Mouse (Mus musculus) CH12.LX (cell line): ENCODE results near the gene Tpst2. TPM values are rescaled to one million over a fixed set of nuclear protein-coding genes. Genes with fewer than 3 reads are reported as not detected.

Experiments used
- DNase-seq: peaks from one replicate; pipeline ENCODE4 v3.0.0-alpha.2; 2013; ENCODE audit errors: extremely low read depth
- H3K27ac ChIP-seq: 2 replicates; pipeline ENCODE4 v1.5.1; 2012; ENCODE audit warnings: low read depth, mild to moderate bottlenecking, control low read depth, moderate library complexity; ENCODE audit not compliant: insufficient read depth
- H3K27me3 ChIP-seq: replicated peaks from 2 replicates; pipeline ENCODE3; 2012; ENCODE audit warnings: inconsistent platforms
- H3K36me3 ChIP-seq, 2 experiments: replicated peaks in 1 of 2; 2 replicates each; pipeline versions ENCODE3 to v1.6.1; 2012; ENCODE audit warnings: inconsistent platforms in 1 of 2, low read length in 1 of 2, mild to moderate bottlenecking in 1 of 2, mixed read lengths in 1 of 2, moderate library complexity in 1 of 2; ENCODE audit not compliant: control insufficient read depth in 1 of 2, insufficient read depth in 1 of 2
- H3K4me1 ChIP-seq, 2 experiments: 2 replicates each; pipeline ENCODE4 v1.6.1; 2012; ENCODE audit warnings: inconsistent platforms in 1 of 2, moderate library complexity in 1 of 2; ENCODE audit not compliant: insufficient read depth in 2 of 2, control insufficient read depth in 1 of 2
- H3K4me2 ChIP-seq: 2 replicates; pipeline ENCODE4 v1.6.1; 2012; ENCODE audit warnings: low read depth, mild to moderate bottlenecking, control low read depth; ENCODE audit not compliant: poor library complexity, insufficient read depth, severe bottlenecking
- H3K4me3 ChIP-seq, 3 experiments: fragments of 150-350 bp in 1 of 3; sonication (generic) in 1 of 3; replicated peaks in 1 of 3; 2 replicates each; pipeline versions ENCODE3 to v1.5.1; 2011 to 2012; ENCODE audit warnings: low read depth in 2 of 3, low read length in 2 of 3, mild to moderate bottlenecking in 2 of 3, moderate library complexity in 2 of 3, control low read depth in 1 of 3, improper control_type of control experiment in 1 of 3, inconsistent platforms in 1 of 3, mixed read lengths in 1 of 3; ENCODE audit not compliant: poor library complexity in 1 of 3
- H3K79me2 ChIP-seq: replicated peaks from 2 replicates; pipeline ENCODE4 v1.6.1; 2012; ENCODE audit warnings: mild to moderate bottlenecking, moderate library complexity; ENCODE audit not compliant: control insufficient read depth, poor library complexity, insufficient read depth, severe bottlenecking; ENCODE audit errors: extremely low read depth
- H3K9ac ChIP-seq: 2 replicates; pipeline ENCODE4 v1.6.1; 2012; ENCODE audit warnings: low read depth, mild to moderate bottlenecking, control low read depth, moderate library complexity; ENCODE audit not compliant: insufficient read depth
- H3K9me3 ChIP-seq: replicated peaks from 2 replicates; pipeline ENCODE3; 2012; ENCODE audit warnings: low read length, inconsistent platforms, mixed read lengths
- BHLHE40 ChIP-seq: IDR thresholded peaks from 2 replicates; pipeline ENCODE4 v1.6.1; 2011; ENCODE audit warnings: mild to moderate bottlenecking, low read depth, low read length, improper control_type of control experiment
- CTCF ChIP-seq, 2 experiments: IDR thresholded peaks in 1 of 2; conservative IDR thresholded peaks in 1 of 2; 2 replicates each; pipeline ENCODE4 v1.5.1; 2011 to 2012; ENCODE audit warnings: low read depth in 2 of 2, low read length in 2 of 2, improper control_type of control experiment in 1 of 2, inconsistent platforms in 1 of 2, mild to moderate bottlenecking in 1 of 2, moderate library complexity in 1 of 2
- E2F4 ChIP-seq: IDR thresholded peaks from 2 replicates; pipeline ENCODE4 v1.6.1; 2011; ENCODE audit warnings: low read depth, low read length, improper control_type of control experiment; ENCODE audit not compliant: insufficient replicate concordance
- EP300 ChIP-seq: IDR thresholded peaks from 2 replicates; pipeline ENCODE4 v1.6.1; 2011; ENCODE audit warnings: low read length, improper control_type of control experiment
- ETS1 ChIP-seq: conservative IDR thresholded peaks from 2 replicates; pipeline ENCODE4 v1.6.1; 2012; ENCODE audit warnings: low read depth, mild to moderate bottlenecking, inconsistent platforms, low read length, improper control_type of control experiment, moderate library complexity
- GABPA ChIP-seq: IDR thresholded peaks from 2 replicates; pipeline ENCODE4 v1.6.1; 2012; ENCODE audit warnings: low read depth, low read length, improper control_type of control experiment, inconsistent platforms; ENCODE audit not compliant: insufficient replicate concordance
- JUN ChIP-seq: IDR thresholded peaks from 2 replicates; pipeline ENCODE4 v1.6.1; 2011; ENCODE audit warnings: low read depth, mild to moderate bottlenecking, low read length, improper control_type of control experiment, moderate library complexity; ENCODE audit not compliant: insufficient read depth
- JUND ChIP-seq: conservative IDR thresholded peaks from 2 replicates; pipeline ENCODE4 v1.6.1; 2011; ENCODE audit warnings: low read depth, low read length, improper control_type of control experiment
- MAFK ChIP-seq: IDR thresholded peaks from 2 replicates; pipeline ENCODE4 v1.6.1; 2011; ENCODE audit warnings: low read length, improper control_type of control experiment; ENCODE audit not compliant: insufficient replicate concordance
- MAX ChIP-seq: IDR thresholded peaks from 2 replicates; pipeline ENCODE4 v1.6.1; 2011; ENCODE audit warnings: low read length, improper control_type of control experiment
- MEF2A ChIP-seq: IDR thresholded peaks from 2 replicates; pipeline ENCODE4 v1.6.1; 2014; ENCODE audit warnings: low read depth, mild to moderate bottlenecking, inconsistent platforms, low read length, improper control_type of control experiment, borderline replicate concordance
- MYC ChIP-seq: IDR thresholded peaks from 2 replicates; pipeline ENCODE4 v1.6.1; 2011; ENCODE audit warnings: low read depth, mild to moderate bottlenecking, improper control_type of control experiment, low read length
- NELFE ChIP-seq: IDR thresholded peaks from 2 replicates; pipeline ENCODE4 v1.6.1; 2011; ENCODE audit warnings: low read depth, low read length, improper control_type of control experiment
- NRF1 ChIP-seq: IDR thresholded peaks from 2 replicates; pipeline ENCODE4 v1.6.1; 2014; ENCODE audit warnings: low read depth, mild to moderate bottlenecking, inconsistent platforms, low read length, improper control_type of control experiment, moderate library complexity
- PAX5 ChIP-seq: IDR thresholded peaks from 2 replicates; pipeline ENCODE4 v1.6.1; 2012; ENCODE audit warnings: low read length, inconsistent platforms, mixed read lengths
- RCOR1 ChIP-seq: conservative IDR thresholded peaks from 2 replicates; pipeline ENCODE4 v1.6.1; 2012; ENCODE audit warnings: low read depth, mild to moderate bottlenecking, inconsistent platforms, low read length, improper control_type of control experiment
- SIN3A ChIP-seq: IDR thresholded peaks from 2 replicates; pipeline ENCODE4 v1.6.1; 2012; ENCODE audit warnings: low read length, improper control_type of control experiment, inconsistent platforms
- SMC3 ChIP-seq: IDR thresholded peaks from 2 replicates; pipeline ENCODE4 v1.6.1; 2011; ENCODE audit warnings: low read depth, low read length, improper control_type of control experiment
- TBP ChIP-seq: conservative IDR thresholded peaks from 2 replicates; pipeline ENCODE4 v1.6.1; 2011; ENCODE audit warnings: low read depth, low read length, improper control_type of control experiment
- TCF12 ChIP-seq: IDR thresholded peaks from 2 replicates; pipeline ENCODE4 v1.6.1; 2014; ENCODE audit warnings: low read depth, mild to moderate bottlenecking, inconsistent platforms, low read length, improper control_type of control experiment
- UBTF ChIP-seq: IDR thresholded peaks from 2 replicates; pipeline ENCODE4 v1.6.1; 2012; ENCODE audit warnings: low read depth, mild to moderate bottlenecking, inconsistent platforms, low read length, improper control_type of control experiment, moderate library complexity
- USF1 ChIP-seq: IDR thresholded peaks from 2 replicates; pipeline ENCODE4 v1.6.1; 2014; ENCODE audit warnings: low read depth, mild to moderate bottlenecking, inconsistent platforms, low read length, improper control_type of control experiment
- USF2 ChIP-seq: conservative IDR thresholded peaks from 2 replicates; pipeline ENCODE4 v1.6.1; 2011; ENCODE audit warnings: low read depth, low read length, improper control_type of control experiment
- ZNF384 ChIP-seq: IDR thresholded peaks from 2 replicates; pipeline ENCODE4 v1.6.1; 2012; ENCODE audit warnings: low read depth, low read length, improper control_type of control experiment, inconsistent platforms
- dilution Hi-C: fragments of 300-500 bp; cut with MboI; formaldehyde crosslinking; loops from 2 replicates; pipeline ENCODE4 v1.14.3; 2020; ENCODE audit warnings: low sequenced_read_pairs; ENCODE audit not compliant: extremely low pct_unique_long_range_greater_than_20kb, extremely low pct_ligation_motif_present
- in situ Hi-C: fragments of 300-500 bp; cut with MboI; formaldehyde crosslinking; loops from 3 replicates; pipeline ENCODE4 v1.14.3; 2019; ENCODE audit warnings: low sequenced_read_pairs, low pct_ligation_motif_present, low pct_unique_long_range_greater_than_20kb, mixed read lengths
- polyA plus RNA-seq: library from polyadenylated mRNA; unstranded; fragments of >175 nt; gene quantifications from 2 replicates; pipeline ENCODE4 v1.2.1, GENCODE M21; 2012; ENCODE audit warnings: low read depth; ENCODE audit not compliant: insufficient read length
- total RNA-seq, 2 experiments: library from RNA; depleted of rRNA; stranded (reverse); fragments of 300-350 nt in 1 of 2; fragments of >200 nt in 1 of 2; gene quantifications; 2 replicates each; pipeline ENCODE4 v1.2.3; 2012 to 2014

Gene Tpst2
- total and polyA plus RNA-seq, 3 experiments: 12.6 to 20.7 (median 15.6) TPM

DNA sequence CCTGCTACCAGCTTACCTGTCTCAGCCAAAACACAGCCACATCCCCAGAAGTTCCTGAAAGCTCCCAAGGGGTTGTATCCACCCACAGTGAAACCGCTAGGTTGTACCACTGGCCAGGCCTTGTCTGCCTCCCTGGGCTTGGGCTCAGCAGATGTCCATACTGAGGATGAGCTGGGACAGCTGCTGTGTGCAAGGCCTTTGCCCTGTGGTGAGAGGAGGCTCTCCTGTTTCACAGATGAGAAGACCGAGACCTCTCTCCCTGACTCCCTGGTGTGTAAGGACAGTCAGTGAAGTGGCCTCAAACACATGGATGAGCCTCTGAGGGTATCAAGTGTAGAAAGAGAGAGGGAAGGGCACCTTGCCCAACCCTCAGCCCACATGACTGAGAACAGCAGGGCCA, 11.2 kb downstream of the Tpst2 start:
- TF ChIP-seq CTCF (conservative IDR thresholded peaks at IDR 0.05 in 1 of 2, IDR thresholded peaks at IDR 0.05 in 1 of 2; ENCODE audit: low read depth in 2 of 2, low read length in 2 of 2): no peak
- TF ChIP-seq USF1: no peak
- no peak for TF ChIP-seq SMC3
- Histone ChIP-seq H3K79me2 (no peaks in the 10 kb centered on the region), H3K4me1 (peaks cover 25 to 74% of the 10 kb centered on the region in 2 experiments), H3K27ac (no peak overlapping the region), H3K36me3 (peaks cover 0 to 22% of the 10 kb centered on the region in 2 experiments), H3K9ac (no peak overlapping the region), H3K4me3 (no peak overlapping the region), H3K4me2 (no peak overlapping the region), H3K27me3 (no peaks in the 10 kb centered on the region), H3K9me3 (no peaks in the 10 kb centered on the region)
- in situ Hi-C loops: no loop called here
- dilution Hi-C loops: no loop called here
- no peak for DNase-seq

DNA sequence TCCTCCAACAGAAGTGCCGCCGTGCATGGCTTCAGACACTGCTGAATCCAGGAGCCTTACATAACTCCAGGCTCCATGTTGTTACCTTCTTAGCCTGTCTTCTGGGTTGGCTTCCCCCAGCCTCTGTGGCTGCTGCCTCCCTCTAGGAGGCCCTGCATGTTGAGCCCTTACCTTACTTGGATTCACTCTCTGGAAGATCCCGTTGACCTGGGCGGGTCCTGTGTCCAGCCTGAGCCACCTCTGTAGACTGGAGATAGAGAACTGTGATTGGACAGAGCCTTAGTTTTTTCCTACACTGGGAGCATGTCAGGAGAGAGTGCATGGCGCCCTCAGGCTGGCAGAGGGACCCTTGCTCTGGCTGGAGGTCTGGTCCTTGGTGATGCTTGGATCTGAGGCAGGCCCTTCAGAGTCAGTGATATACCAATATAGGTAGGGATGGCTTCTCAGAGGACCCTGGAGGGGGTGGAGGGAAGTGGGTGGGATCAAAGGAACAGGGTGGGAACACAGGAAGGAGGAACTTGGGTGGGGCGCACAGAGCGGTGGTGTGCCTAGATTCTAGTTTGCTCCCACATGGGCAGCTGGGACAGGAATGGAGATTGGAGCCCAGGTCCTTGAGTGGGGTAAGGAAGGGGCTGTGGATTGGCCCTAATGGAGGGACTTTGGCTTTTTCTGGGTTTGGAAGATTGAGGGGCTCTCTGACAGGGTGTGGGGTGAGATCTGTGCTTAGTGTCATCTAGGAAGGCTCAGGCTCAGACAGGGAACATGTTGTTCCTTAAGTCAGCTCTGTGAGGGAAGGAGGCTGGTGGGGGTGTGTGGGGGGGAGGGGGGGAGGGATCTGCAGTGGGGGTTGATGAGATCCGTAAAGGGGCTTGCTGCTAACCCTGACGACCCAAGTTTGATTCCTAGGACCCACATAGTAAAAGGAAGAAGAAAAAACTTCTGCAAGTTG, 12.0 kb downstream of the Tpst2 start:
- dilution Hi-C loops (no loop called here), in situ Hi-C loops (no loop called here)
- Histone ChIP-seq H3K79me2 (no peaks in the 10 kb centered on the region), H3K4me2 (no peak overlapping the region), H3K4me3 (no peak overlapping the region), H3K36me3 (peaks cover 0 to 22% of the 10 kb centered on the region in 2 experiments), H3K9me3 (no peaks in the 10 kb centered on the region), H3K27ac (no peak overlapping the region), H3K4me1 (peaks cover 22 to 66% of the 10 kb centered on the region in 2 experiments), H3K27me3 (no peaks in the 10 kb centered on the region), H3K9ac (no peak overlapping the region)
- DNase-seq: no peak
- no peak for TF ChIP-seq SMC3
- TF ChIP-seq TCF12: no peak
- TF ChIP-seq MAFK: no peak
- TF ChIP-seq JUN: no peak
- no peak for TF ChIP-seq CTCF (conservative IDR thresholded peaks at IDR 0.05 in 1 of 2, IDR thresholded peaks at IDR 0.05 in 1 of 2; ENCODE audit: low read depth in 2 of 2, low read length in 2 of 2)
- TF ChIP-seq BHLHE40: no peak
- no peak for TF ChIP-seq USF1
- no peak for TF ChIP-seq E2F4
- no peak for TF ChIP-seq RCOR1
- no peak for TF ChIP-seq MYC

GRCm38 (mm10) chr5:112289236-112289635, 12.7 kb downstream of the Tpst2 start:
- no peak overlapping the region for H3K27ac ChIP-seq
- H3K79me2 ChIP-seq: no peaks in the 10 kb centered on the region
- no peak overlapping the region for H3K4me2 ChIP-seq
- no peak for DNase-seq
- H3K27me3 ChIP-seq: no peaks in the 10 kb centered on the region
- dilution Hi-C loops: no loop called here
- no peak overlapping the region for H3K4me3 ChIP-seq
- peaks cover 0 to 21% of the 10 kb centered on the region in 2 experiments for H3K36me3 ChIP-seq
- in situ Hi-C loops: no loop called here
- H3K9ac ChIP-seq: no peak overlapping the region
- no peaks in the 10 kb centered on the region for H3K9me3 ChIP-seq
- peaks cover 21 to 58% of the 10 kb centered on the region in 2 experiments for H3K4me1 ChIP-seq
- TF ChIP-seq NRF1 (no peak), NELFE (no peak), EP300 (no peak), ZNF384 (no peak), PAX5 (no peak), ETS1 (no peak), USF2 (no peak), CTCF (conservative IDR thresholded peaks at IDR 0.05 in 1 of 2, IDR thresholded peaks at IDR 0.05 in 1 of 2; ENCODE audit: low read depth in 2 of 2, low read length in 2 of 2) (no peak), MEF2A (no peak), JUND (no peak), USF1 (no peak), TBP (no peak), MAX (no peak), UBTF (no peak), SIN3A (no peak), GABPA (no peak), E2F4 (no peak)
